Mouse (Mus musculus) hindlimb bud, embryonic 11.5 days (tissue): ENCODE results near the gene Armh2.

Source experiments
- DNase-seq: peaks from one replicate; pipeline ENCODE4 v3.0.0-alpha.2; 2012; ENCODE audit warnings: low read depth, low spot score; ENCODE audit errors: extremely low spot score

Gene Armh2

DNA sequence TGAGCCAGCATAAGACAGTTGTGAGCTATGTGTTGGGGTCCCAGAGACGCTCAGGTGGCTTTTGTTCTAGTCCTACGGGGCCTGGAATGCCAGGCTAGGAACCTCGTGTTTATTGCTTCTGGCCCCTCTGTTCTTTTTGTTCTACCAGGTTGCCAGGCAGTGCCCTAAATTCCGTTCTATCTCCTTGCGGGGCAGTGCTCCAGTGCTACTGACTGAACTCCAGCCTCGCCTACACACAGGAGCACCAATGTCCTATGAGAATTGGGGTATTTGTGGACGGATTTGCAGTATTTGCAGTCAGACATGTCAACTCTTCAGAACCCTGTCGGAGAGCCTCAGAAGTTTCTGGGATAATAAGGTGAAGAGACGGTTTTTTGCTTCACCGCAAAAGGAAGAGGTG is at the start of gene Armh2:
Armh2 (plus strand) TSS at position 205 of the 400 bp plus-strand sequence.
- DNase-seq, result no peak

GRCm38 (mm10) chr13:24693312-24693711 is 47.7 kb upstream of the Armh2 start:
- no peak for DNase-seq

DNA sequence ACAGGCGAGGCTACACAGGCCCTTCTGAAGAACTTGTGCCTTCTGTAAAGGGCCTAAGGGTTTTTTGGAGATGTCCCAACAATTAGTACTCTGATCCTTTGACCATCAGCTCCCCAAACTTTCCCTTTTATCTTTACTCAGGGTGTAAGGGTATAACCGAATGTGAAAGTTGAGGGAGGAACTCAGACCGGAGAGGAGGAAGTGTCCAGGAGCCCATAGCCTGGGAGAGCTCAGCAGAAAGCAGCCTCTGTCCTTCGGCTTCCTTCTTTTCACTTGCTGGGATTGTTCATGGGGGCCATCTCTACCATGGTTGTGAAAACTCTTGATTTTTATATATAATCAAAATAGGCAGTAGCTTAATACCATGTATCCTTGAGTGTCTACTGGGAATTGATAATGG is 42.3 kb upstream of the Armh2 start:
- DNase-seq, result no peak

DNA sequence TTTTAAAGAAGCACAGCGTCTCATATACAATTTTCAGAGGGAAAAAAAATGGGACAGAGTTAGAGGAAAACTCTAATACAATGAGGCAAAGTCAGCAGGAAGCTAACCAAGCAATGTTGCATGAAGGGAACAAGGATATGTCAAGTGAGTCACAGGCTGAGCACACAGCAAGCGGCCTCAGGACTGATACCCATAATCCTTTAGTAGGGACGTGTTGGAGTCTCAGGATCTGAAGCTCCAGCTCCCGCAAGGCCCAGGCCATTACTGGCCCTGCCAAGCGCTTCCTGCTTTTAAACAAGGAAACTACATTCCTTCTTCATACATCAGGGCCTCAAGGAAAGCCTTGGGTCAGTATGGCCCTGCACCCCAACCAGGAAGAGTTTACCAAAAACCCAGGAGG is 38.9 kb upstream of the Armh2 start:
- DNase-seq, result no peak

GRCm38 (mm10) chr13:24709656-24710396 is 31.2 kb upstream of the Armh2 start:
- DNase-seq, result no peak

GRCm38 (mm10) chr13:24710968-24711367 is 30.1 kb upstream of the Armh2 start:
- no peak for DNase-seq

DNA sequence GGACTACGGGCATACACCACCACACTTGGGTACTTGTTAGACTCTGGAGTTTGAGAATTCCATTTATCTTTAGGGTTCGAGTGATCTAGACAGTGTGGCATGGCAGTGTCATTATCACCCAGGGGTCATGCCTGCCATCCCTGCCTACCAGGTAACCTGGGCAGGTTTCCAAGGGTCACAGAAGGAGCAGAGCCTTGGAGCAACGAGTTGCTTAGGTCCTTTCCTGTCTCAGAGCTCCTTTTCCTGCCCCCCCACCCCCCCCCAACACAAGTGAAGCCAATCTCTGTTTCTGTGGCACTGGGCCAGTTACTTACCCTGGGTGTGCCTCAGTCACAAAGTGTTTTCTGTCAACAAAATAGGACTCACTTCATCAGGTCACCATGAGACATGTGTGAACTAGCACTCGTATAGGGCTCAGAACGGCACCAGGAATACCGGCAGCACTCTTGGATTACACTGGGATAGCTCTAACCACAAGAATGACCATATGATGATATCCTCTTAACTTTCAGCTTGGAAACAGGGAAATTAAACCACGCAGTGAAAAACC is 28.4 kb upstream of the Armh2 start:
- no peak for DNase-seq

DNA sequence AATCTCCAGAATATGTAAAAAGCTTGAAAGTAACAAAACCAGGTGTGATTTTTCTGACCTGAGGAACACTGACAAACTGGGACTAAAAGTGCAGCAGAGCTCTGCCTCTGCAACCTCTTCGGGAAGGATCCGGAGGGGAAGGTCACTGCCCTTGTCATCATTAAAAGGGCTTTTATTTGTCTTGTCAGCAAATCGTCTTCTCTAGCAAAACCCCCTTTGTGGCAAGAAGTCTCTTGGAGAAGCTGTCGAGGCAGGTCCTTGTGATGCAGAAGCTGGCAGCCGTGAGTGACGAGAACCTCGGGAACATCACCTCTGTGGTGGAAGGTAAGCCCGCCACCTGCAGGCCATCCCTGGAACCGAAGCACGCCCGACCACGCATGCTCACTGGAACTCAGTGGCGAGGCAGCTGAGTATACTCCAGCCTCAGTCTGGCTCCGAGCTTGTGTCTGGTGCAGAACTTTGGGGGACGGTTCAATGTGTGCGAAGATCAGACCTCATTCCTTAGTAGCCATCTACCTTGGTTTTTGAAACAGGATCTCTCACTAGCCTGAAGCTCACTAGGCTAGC is 27.5 kb upstream of the Armh2 start:
- DNase-seq, result peak; percentile 46

DNA sequence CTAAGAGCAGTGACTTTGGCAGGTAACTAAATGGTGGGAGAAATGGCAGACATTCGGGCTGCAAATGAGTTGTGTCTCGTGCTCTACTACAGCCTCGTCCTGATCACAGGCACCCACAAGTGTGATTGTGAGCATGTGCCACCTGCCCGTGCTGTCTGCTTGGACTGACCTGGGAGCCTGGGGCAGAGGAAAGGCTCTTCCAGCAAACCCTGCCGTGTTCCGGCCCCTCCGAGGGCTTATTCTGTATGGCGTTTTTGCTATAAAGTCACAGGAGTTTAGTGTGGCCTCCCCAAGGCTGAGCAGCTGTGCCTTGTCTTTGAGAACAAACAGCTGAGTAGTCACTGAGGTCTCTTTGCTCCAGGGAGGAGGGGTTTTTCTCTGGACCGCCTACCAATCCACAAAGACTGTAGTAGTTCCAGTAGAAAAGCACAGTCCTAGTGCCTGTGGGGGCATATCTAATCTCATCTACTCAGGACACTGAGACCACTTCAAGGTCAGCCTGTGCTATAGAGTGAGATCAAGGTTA is 26.6 kb upstream of the Armh2 start:
- DNase-seq, result no peak

DNA sequence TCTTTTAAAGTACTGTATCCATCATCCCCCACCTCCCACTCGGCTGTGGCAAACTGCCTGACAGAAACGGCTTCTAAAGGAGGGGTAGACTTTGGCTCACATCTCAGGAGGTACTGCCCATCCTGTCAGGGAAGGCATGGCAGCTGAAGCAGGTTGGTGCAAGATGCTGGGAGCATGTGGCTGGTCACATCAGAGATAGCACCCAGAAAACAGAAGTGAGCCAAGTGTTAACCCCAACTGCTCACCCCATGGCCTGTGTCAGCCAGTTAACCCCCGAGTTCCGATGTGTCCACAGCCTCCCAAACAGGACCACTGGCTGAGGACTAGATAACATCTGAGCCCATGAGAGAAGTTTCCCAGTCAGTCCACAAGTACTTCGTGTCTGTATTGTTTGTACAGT is 25.4 kb upstream of the Armh2 start:
- DNase-seq, result no peak

GRCm38 (mm10) chr13:24716441-24716840 is 24.6 kb upstream of the Armh2 start:
- no peak for DNase-seq

- no peak for DNase-seq
Measured at GRCm38 (mm10) chr13:24717677-24718076, 23.4 kb upstream of the Armh2 start.

- no peak for DNase-seq
Measured at GRCm38 (mm10) chr13:24721502-24721901, 19.5 kb upstream of the Armh2 start.

DNA sequence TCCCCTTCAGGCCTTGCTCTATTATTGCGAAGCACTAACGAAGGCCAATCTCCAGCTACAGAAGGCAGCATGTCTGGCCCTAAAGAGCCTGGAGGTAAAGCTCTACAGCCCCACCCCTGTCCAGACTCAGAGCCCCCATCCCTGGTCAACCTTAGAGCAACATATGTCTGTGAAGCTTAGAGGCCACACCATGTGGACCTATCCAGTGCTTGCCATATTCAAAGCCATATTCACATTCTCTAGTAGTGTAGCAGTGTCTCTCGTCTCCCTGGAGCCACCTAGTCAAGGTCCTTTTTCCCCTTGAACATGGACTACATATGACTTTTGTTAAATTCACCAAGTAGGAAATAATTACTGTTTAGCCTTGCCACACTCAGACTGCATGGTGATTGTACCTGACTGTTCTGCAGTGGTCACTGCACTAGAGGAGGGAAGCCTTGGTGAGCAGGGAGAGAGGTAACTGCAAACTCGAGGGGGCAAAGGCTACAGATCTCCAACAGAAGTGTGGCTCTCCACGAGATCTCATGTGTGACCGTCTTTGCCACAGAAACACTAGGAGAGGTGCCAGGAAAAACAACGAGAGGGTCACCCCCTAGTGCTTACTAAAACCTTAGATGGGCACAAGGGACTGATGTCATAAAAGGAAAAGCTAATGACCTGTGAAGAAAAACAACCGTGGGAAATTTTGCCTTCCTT is 17.2 kb upstream of the Armh2 start:
- DNase-seq, result no peak

DNA sequence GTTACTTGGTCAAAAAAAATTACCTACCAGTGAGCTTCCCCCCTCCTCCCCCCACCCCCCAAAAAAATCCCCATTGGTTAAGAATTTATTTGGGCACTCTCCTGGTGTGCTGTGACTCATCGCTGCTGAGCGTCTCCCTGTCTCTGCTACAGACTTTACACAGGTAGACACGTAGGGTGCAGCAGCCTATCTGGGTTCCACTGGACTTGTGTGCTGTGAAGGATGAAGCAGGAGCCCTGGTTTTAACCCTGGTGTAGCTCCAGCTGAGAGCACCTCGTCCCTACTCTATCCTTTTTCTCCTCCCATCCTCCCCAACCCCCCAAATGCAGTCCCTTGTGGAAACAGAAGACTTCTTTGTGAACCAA is 16.7 kb upstream of the Armh2 start:
- DNase-seq, result no peak

GRCm38 (mm10) chr13:24729128-24729527 is 11.9 kb upstream of the Armh2 start:
- DNase-seq, result no peak

DNA sequence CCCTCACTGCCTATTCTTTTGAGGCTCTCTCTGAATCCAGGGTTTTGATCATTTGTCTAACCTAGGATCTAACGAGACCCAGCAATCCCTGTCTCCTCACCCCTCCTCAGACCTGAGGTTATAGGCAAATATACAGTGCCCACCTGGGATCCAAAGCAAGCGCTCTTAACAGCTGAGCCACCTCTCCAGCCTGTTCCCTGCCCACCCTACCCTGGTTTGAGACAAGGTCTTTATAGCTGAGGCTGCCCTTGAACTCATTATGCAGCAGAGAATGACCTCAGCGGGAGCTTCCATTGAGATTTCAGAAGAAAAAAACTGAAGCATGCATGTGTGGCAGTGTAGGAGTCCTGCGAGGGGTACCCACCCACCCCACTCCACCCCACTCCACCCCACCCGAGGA is 6.5 kb upstream of the Armh2 start:
- no peak for DNase-seq

GRCm38 (mm10) chr13:24735608-24736131 is 5.4 kb upstream of the Armh2 start:
- no peak for DNase-seq

- no peak for DNase-seq
Measured at GRCm38 (mm10) chr13:24747823-24748222, 6.8 kb downstream of the Armh2 start.

DNA sequence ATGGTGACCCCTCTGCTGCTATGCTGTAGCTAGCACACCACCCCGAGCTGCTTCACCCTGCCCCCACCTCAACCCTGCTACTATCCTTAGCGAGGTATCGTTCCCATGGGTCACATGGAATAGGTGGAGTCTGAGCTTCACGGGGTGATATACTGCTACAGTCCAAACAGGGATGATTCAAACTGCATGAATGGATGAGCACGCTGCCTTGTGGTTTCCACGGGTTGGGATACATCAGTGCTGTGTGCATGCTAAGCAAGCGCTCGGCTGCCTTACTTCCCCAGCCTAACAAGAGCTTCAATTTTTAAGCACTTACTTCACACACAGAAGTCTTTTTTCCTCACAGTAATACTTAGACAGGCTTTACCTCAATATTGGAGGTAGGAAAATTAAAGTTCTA is 9.8 kb downstream of the Armh2 start:
- DNase-seq, result no peak

- DNase-seq, result no peak
Measured at GRCm38 (mm10) chr13:24751396-24751795, 10.4 kb downstream of the Armh2 start.

DNA sequence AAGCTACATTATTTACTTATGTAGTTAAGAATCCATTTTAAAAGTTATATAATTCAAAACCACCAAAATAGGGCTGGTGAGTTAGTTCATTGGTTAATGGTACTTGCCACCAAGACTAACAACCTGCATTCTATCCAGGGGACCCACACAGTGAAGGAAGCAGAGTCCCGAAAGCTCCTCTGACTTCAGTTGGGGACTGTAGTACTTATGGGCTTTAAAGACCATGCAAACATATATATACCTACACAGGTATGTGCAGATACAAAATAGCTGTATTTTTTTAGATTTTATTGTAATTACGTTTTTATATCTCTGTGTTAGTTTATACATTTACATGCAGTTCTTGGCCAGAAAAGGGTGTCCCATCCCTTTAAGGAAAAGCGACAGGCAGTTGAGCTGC is 15.7 kb downstream of the Armh2 start:
- DNase-seq, result no peak
